ENCODE assay signal across 20 mouse cellular contexts in the genomic region with DNA sequence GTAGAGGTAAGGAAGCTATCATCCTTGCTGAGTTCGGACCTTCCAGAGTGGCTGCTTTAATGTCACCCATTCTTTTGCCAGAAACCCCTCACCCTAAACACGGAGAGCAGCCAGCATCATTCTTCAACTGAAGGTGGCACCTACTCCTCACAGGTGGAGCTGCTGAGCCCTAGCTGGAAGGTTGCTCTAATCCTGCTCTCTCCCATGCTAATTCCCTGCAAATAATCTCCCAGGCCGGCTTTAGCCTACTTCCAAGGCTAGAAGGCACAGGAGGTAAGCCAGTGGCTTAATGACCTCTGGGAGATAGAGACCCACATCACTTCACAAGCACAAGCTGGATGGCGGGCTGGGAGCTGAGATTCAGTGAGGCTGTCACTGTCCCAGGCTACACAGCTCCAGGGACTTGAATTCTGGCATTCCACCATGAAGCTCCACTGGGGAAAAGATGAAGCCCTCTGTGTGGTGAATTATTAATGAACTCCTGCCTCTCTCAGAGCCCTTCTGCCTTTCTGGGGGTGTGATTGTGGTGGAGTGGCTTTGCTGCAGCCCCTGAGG. TPM values are rescaled to one million over a fixed set of nuclear protein-coding genes. Genes with fewer than 3 reads are reported as not detected.
A peak's percentile ranks its signal among the peaks of the same experiment; 100 is the strongest.
DNase-seq lines count a peak whose midpoint lies in the region; ATAC-seq and TF ChIP-seq lines count a peak whose summit lies in the region.
"Had no signal": no experiment of that assay in that cellular context is flagged by ENCODE, and none has a peak within 500 bp of the region (broad histone marks: within the 10 kb centered on the region; RNA-seq: fewer than 3 reads in every experiment).

No protein-coding gene starts in this region.

- TF ChIP-seq EP300 in liver, postnatal 0 days (IDR thresholded peaks at IDR 0.05; ENCODE audit: low read depth): no peak

- no peak for TF ChIP-seq POLR2A in brain, embryonic 14.5 days (IDR thresholded peaks at IDR 0.05; ENCODE audit: borderline replicate concordance, extremely low read depth, insufficient read depth, insufficient read length, poor library complexity, severe bottlenecking)

- DNase-seq in liver, postnatal 0 days: no peak
- no peak for DNase-seq in liver
- peak; percentile 46 for DNase-seq in brain, embryonic 14.5 days (ENCODE audit: low read depth)
- DNase-seq in gastrocnemius, adult 8-10 months (ENCODE audit: low spot score in 2 of 2): no peak
- no peak for DNase-seq in ovary, postnatal 14 days (ENCODE audit: low spot score)
- no peak for DNase-seq in ovary, postnatal 36 days (ENCODE audit: low spot score)
- DNase-seq: adrenal gland, postnatal 25 days; cerebellum, adult 18-20 months; cerebellum, postnatal 25 days; gastrocnemius, postnatal 14 days; heart, adult 18-20 months; layer of hippocampus, postnatal 36 days; thymus, postnatal 25 days had no signal

- 46% methylated on average over 4 of the region's 4 CpGs for WGBS in liver, postnatal 0 days (ENCODE audit: insufficient replicate concordance)
- WGBS in hindbrain, embryonic 15.5 days: 38% methylated on average over 4 of the region's 4 CpGs
- WGBS in midbrain, embryonic 15.5 days: 34% methylated on average over 4 of the region's 4 CpGs

- H3K4me1 ChIP-seq in liver, postnatal 0 days (ENCODE audit: insufficient read depth): no peaks in the 10 kb centered on the region
- 0 out of 2 replicates have a peak, but pooled peaks cover 5% of the 10 kb centered on the region for H3K4me1 ChIP-seq in hindbrain, embryonic 15.5 days (replicated peaks)
- H3K4me1 ChIP-seq in midbrain, embryonic 15.5 days: no peaks in the 10 kb centered on the region
- H3K4me1 ChIP-seq: embryonic facial prominence, embryonic 15.5 days; heart, embryonic 13.5 days; liver, embryonic 15.5 days had no signal

- H3K27ac ChIP-seq in liver, postnatal 0 days (ENCODE audit: low read depth): no peak overlapping the region
- H3K27ac ChIP-seq in hindbrain, embryonic 15.5 days (replicated peaks): no peak overlapping the region
- H3K27ac ChIP-seq in midbrain, embryonic 15.5 days: no peak overlapping the region
- H3K27ac ChIP-seq: embryonic facial prominence, embryonic 15.5 days; heart, embryonic 13.5 days; liver, embryonic 15.5 days; macrophage had no signal

- 0 out of 2 replicates have a peak, but pooled peaks have one; percentile 4 for TF ChIP-seq CTCF in liver, postnatal 0 days (IDR thresholded peaks at IDR 0.05; ENCODE audit: low read depth)
- TF ChIP-seq CTCF in brain, embryonic 14.5 days (IDR thresholded peaks at IDR 0.05; ENCODE audit: borderline replicate concordance, extremely low read depth, insufficient read depth, insufficient read length): no peak

- H3K4me2 ChIP-seq in liver, postnatal 0 days (ENCODE audit: low read depth, low read length): no peak overlapping the region
- H3K4me2 ChIP-seq in hindbrain, embryonic 15.5 days: no peak overlapping the region
- no peak overlapping the region for H3K4me2 ChIP-seq in midbrain, embryonic 15.5 days
- H3K4me2 ChIP-seq: embryonic facial prominence, embryonic 15.5 days; heart, embryonic 13.5 days; liver, embryonic 15.5 days had no signal

- no peaks in the 10 kb centered on the region for H3K27me3 ChIP-seq in liver, postnatal 0 days (ENCODE audit: insufficient read depth, low read length)
- no peaks in the 10 kb centered on the region for H3K27me3 ChIP-seq in hindbrain, embryonic 15.5 days
- H3K27me3 ChIP-seq in midbrain, embryonic 15.5 days (replicated peaks): no peaks in the 10 kb centered on the region
- H3K27me3 ChIP-seq: CH12.LX; embryonic facial prominence, embryonic 15.5 days; heart, embryonic 13.5 days; liver, embryonic 15.5 days had no signal

- H3K4me3 ChIP-seq in liver, postnatal 0 days (ENCODE audit: low read depth, low read length): no peak overlapping the region
- H3K4me3 ChIP-seq in hindbrain, embryonic 15.5 days: no peak overlapping the region
- no peak overlapping the region for H3K4me3 ChIP-seq in midbrain, embryonic 15.5 days
- H3K4me3 ChIP-seq: embryonic facial prominence, embryonic 15.5 days; heart, embryonic 13.5 days; liver, embryonic 15.5 days had no signal

- H3K36me3 ChIP-seq in liver, postnatal 0 days (replicated peaks; ENCODE audit: insufficient read depth, low read length): no peaks in the 10 kb centered on the region
- H3K36me3 ChIP-seq in hindbrain, embryonic 15.5 days: no peaks in the 10 kb centered on the region
- no peaks in the 10 kb centered on the region for H3K36me3 ChIP-seq in midbrain, embryonic 15.5 days (replicated peaks)
- H3K36me3 ChIP-seq: embryonic facial prominence, embryonic 15.5 days; heart, embryonic 13.5 days; liver, embryonic 15.5 days had no signal

- no peaks in the 10 kb centered on the region for H3K9me3 ChIP-seq in liver, postnatal 0 days (ENCODE audit: low read length)
- no peaks in the 10 kb centered on the region for H3K9me3 ChIP-seq in hindbrain, embryonic 15.5 days
- H3K9me3 ChIP-seq in midbrain, embryonic 15.5 days: no peaks in the 10 kb centered on the region
- H3K9me3 ChIP-seq: embryonic facial prominence, embryonic 15.5 days; heart, embryonic 13.5 days; liver, embryonic 15.5 days had no signal

- no peak for ATAC-seq in liver, postnatal 0 days
- ATAC-seq in hindbrain, embryonic 15.5 days (ENCODE audit: low FRiP score, low read depth): peak; percentile 23; the same call in 1 of the 2 replicates
- ATAC-seq in midbrain, embryonic 15.5 days (replicated peaks): peak; percentile 78

- H3K9ac ChIP-seq in liver, postnatal 0 days (replicated peaks): no peak overlapping the region
- H3K9ac ChIP-seq in hindbrain, embryonic 15.5 days: no peak overlapping the region
- no peak overlapping the region for H3K9ac ChIP-seq in midbrain, embryonic 15.5 days
- H3K9ac ChIP-seq: embryonic facial prominence, embryonic 15.5 days; heart, embryonic 13.5 days; liver, embryonic 15.5 days had no signal

RNA-seq across cellular contexts. Expression of gene Cpsf2, which starts 54.2 kb away (rescaled TPM):
- polyA plus RNA-seq in liver, postnatal 0 days (2015; fragmentation: Nextera tagmentation; extraction: Ambion mirVana): 11.4 and 12.0 TPM in 2 replicates
- polyA plus RNA-seq in brain, embryonic 14.5 days (2012; rRNA removed): 16.3 and 21.4 TPM in 2 replicates
- 29.6 and 30.6 TPM in 2 replicates for polyA plus RNA-seq in hindbrain, embryonic 15.5 days (2015; fragmentation: Nextera tagmentation; extraction: Ambion mirVana)
- polyA plus RNA-seq in midbrain, embryonic 15.5 days (2015; fragmentation: Nextera tagmentation; extraction: Ambion mirVana): 28.5 and 28.8 TPM in 2 replicates
- total RNA-seq in gastrocnemius, adult 8-10 months (2022): 10 to 100 TPM in 2 of 4 experiments, 1 to 10 TPM in 2; 8.8 to 10.7 (median 10.0) TPM
